Mouse (Mus musculus) neural tube, embryonic 13.5 days (tissue): ENCODE results near the gene Prrt1. TPM values are rescaled to one million over a fixed set of nuclear protein-coding genes. Genes with fewer than 3 reads are reported as not detected.

ENCODE experiments used
- ATAC-seq: fragments of 200-750 bp; cut with Nextera tagmentation; 2 replicates; pipeline ENCODE4 v1.8.0; 2017; ENCODE audit warnings: low read depth, mild to moderate bottlenecking, moderate TSS enrichment, moderate library complexity
- H3K27ac ChIP-seq: fragments of 300-500 bp; sonication (generic); replicated peaks from 2 replicates; pipeline ENCODE4 v1.5.1; 2015; ENCODE audit warnings: moderate library complexity, mild to moderate bottlenecking, inconsistent platforms
- H3K27me3 ChIP-seq: fragments of 300-500 bp; sonication (generic); 2 replicates; pipeline ENCODE4 v1.6.1; 2015; ENCODE audit warnings: mild to moderate bottlenecking, inconsistent platforms
- H3K36me3 ChIP-seq: fragments of 300-500 bp; sonication (generic); 2 replicates; pipeline ENCODE4 v1.6.1; 2015; ENCODE audit warnings: mild to moderate bottlenecking, inconsistent platforms
- H3K4me1 ChIP-seq: fragments of 300-500 bp; sonication (generic); replicated peaks from 2 replicates; pipeline ENCODE4 v1.6.1; 2015; ENCODE audit warnings: inconsistent platforms
- H3K4me2 ChIP-seq: fragments of 300-500 bp; sonication (generic); 2 replicates; pipeline ENCODE4 v1.6.1; 2015; ENCODE audit warnings: inconsistent platforms, mild to moderate bottlenecking, moderate library complexity
- H3K4me3 ChIP-seq: fragments of 300-500 bp; sonication (generic); 2 replicates; pipeline ENCODE4 v1.5.1; 2015; ENCODE audit warnings: mild to moderate bottlenecking, inconsistent platforms
- H3K9ac ChIP-seq: fragments of 300-500 bp; sonication (generic); 2 replicates; pipeline ENCODE4 v1.6.1; 2015; ENCODE audit warnings: moderate library complexity, mild to moderate bottlenecking, inconsistent platforms
- H3K9me3 ChIP-seq: fragments of 300-500 bp; sonication (generic); 2 replicates; pipeline ENCODE4 v1.6.1; 2016; ENCODE audit warnings: inconsistent platforms
- WGBS: fragments of 180-500 bp; shearing (Covaris S2); methylation state at CpG from one replicate; pipeline ENCODE4 v1.1.7; 2015; 5-methylcytosine and 5-hydroxymethylcytosine counted together
- polyA plus RNA-seq: library from polyadenylated mRNA; unstranded; fragments of >200 nt; fragmentation: Nextera tagmentation; extraction: Ambion mirVana; gene quantifications from 2 replicates; pipeline ENCODE4 v1.2.1, GENCODE M21; 2015

Prrt1 gene
- polyA plus RNA-seq, 1 experiment from 2014 or later: 3.8 TPM

GRCm38 (mm10) chr17:34635671-34636070, 6.3 kb downstream of the Prrt1 start:
- ATAC-seq: no peak
- WGBS: 72% methylated on average over 2 of the region's 2 CpGs
- no peak overlapping the region for H3K27ac ChIP-seq

GRCm38 (mm10) chr17:34637459-34637858, 8.1 kb downstream of the Prrt1 start:
- Histone ChIP-seq H3K9me3 (no peaks in the 10 kb centered on the region), H3K36me3 (no peaks in the 10 kb centered on the region), H3K27ac (no peak overlapping the region), H3K27me3 (peaks cover 21% of the 10 kb centered on the region), H3K4me2 (no peak overlapping the region), H3K4me1 (peaks cover 17% of the 10 kb centered on the region), H3K4me3 (no peak overlapping the region), H3K9ac (no peak overlapping the region)
- no peak for ATAC-seq
- 67% methylated on average over 3 of the region's 3 CpGs for WGBS

More at GRCm38 (mm10) chr17:34635671-34636070, 6.3 kb downstream of the Prrt1 start:
- Histone ChIP-seq H3K36me3 (no peaks in the 10 kb centered on the region), H3K9ac (no peak overlapping the region), H3K4me1 (peaks cover 27% of the 10 kb centered on the region), H3K4me2 (no peak overlapping the region), H3K27me3 (peaks cover 39% of the 10 kb centered on the region), H3K9me3 (no peaks in the 10 kb centered on the region), H3K4me3 (no peak overlapping the region)

GRCm38 (mm10) chr17:34639461-34640255, 10.3 kb downstream of the Prrt1 start:
- no peak overlapping the region for H3K9ac ChIP-seq
- H3K4me3 ChIP-seq: no peak overlapping the region
- no peak overlapping the region for H3K4me2 ChIP-seq
- H3K4me1 ChIP-seq: peaks cover 21% of the 10 kb centered on the region
- H3K27me3 ChIP-seq: peaks cover 4% of the 10 kb centered on the region; the same call in 1 of the 2 replicates
- no peak for ATAC-seq
- no peak overlapping the region for H3K27ac ChIP-seq
- no peaks in the 10 kb centered on the region for H3K36me3 ChIP-seq
- H3K9me3 ChIP-seq: no peaks in the 10 kb centered on the region
- WGBS: 87% methylated on average over 7 of the region's 7 CpGs

- 15% methylated on average over 11 of the region's 11 CpGs for WGBS
- H3K27me3 ChIP-seq: peaks cover 4% of the 10 kb centered on the region; the same call in 1 of the 2 replicates
- H3K36me3 ChIP-seq: no peaks in the 10 kb centered on the region
- peak overlapping the region; percentile 31; the same call in 1 of the 2 replicates for H3K9ac ChIP-seq
- H3K27ac ChIP-seq: peak overlapping the region; percentile 74
- no peak overlapping the region for H3K4me3 ChIP-seq
- no peak overlapping the region for H3K4me2 ChIP-seq
- peaks cover 33% of the 10 kb centered on the region for H3K4me1 ChIP-seq
- H3K9me3 ChIP-seq: no peaks in the 10 kb centered on the region
- no peak for ATAC-seq
These were observed 11.7 kb downstream of the Prrt1 start for GRCm38 (mm10) chr17:34640778-34641601.

- H3K4me3 ChIP-seq: no peak overlapping the region
- H3K36me3 ChIP-seq: no peaks in the 10 kb centered on the region
- H3K9ac ChIP-seq: no peak overlapping the region
- peaks cover under 1% of the 10 kb centered on the region; the same call in 1 of the 2 replicates for H3K27me3 ChIP-seq
- peaks cover 40% of the 10 kb centered on the region for H3K4me1 ChIP-seq
- H3K9me3 ChIP-seq: no peaks in the 10 kb centered on the region
- no peak for ATAC-seq
- WGBS: 85% methylated on average over 3 of the region's 3 CpGs
- H3K4me2 ChIP-seq: no peak overlapping the region
- H3K27ac ChIP-seq: peak overlapping the region; percentile 74; the same call in 1 of the 2 replicates
These were observed 12.6 kb downstream of the Prrt1 start for GRCm38 (mm10) chr17:34641945-34642344.

- WGBS: 83% methylated on average over 4 of the region's 4 CpGs
- no peak overlapping the region for H3K9ac ChIP-seq
- no peak overlapping the region for H3K4me2 ChIP-seq
These were observed 14.0 kb downstream of the Prrt1 start for GRCm38 (mm10) chr17:34643379-34643778.

GRCm38 (mm10) chr17:34643944-34644343, 14.6 kb downstream of the Prrt1 start:
- Histone ChIP-seq H3K27me3 (no peaks in the 10 kb centered on the region), H3K9ac (0 out of 2 replicates have a peak overlapping the region, but pooled peaks have one; percentile 17), H3K4me1 (peaks cover 52% of the 10 kb centered on the region), H3K27ac (no peak overlapping the region), H3K4me3 (no peak overlapping the region), H3K9me3 (no peaks in the 10 kb centered on the region), H3K36me3 (peaks cover 2% of the 10 kb centered on the region; the same call in 1 of the 2 replicates), H3K4me2 (no peak overlapping the region)
- no peak for ATAC-seq
- WGBS: 83% methylated on average over 10 of the region's 10 CpGs

More at GRCm38 (mm10) chr17:34643379-34643778, 14.0 kb downstream of the Prrt1 start:
- Histone ChIP-seq H3K27me3 (no peaks in the 10 kb centered on the region), H3K4me3 (no peak overlapping the region), H3K9me3 (no peaks in the 10 kb centered on the region), H3K4me1 (peaks cover 49% of the 10 kb centered on the region), H3K36me3 (no peaks in the 10 kb centered on the region), H3K27ac (no peak overlapping the region)
- no peak for ATAC-seq

GRCm38 (mm10) chr17:34644608-34645007, 15.3 kb downstream of the Prrt1 start, which contains the start of gene Fkbpl:
TSS of gene Fkbpl (plus strand) at chr17:34644764.
- ATAC-seq: peak; percentile 67
- H3K4me1 ChIP-seq: peaks cover 52% of the 10 kb centered on the region
- H3K9ac ChIP-seq: peak within 1 kb of the TSS; percentile 75
- whole genome bisulfite sequencing: under 1% methylated on average over 16 of the region's 16 CpGs
- H3K9me3 ChIP-seq: no peaks in the 10 kb centered on the region
- H3K4me2 ChIP-seq: peak within 1 kb of the TSS; percentile 65
- no peaks in the 10 kb centered on the region for H3K27me3 ChIP-seq
- peak within 1 kb of the TSS; percentile 70 for H3K27ac ChIP-seq
- peaks cover 8% of the 10 kb centered on the region for H3K36me3 ChIP-seq
- peak within 1 kb of the TSS; percentile 54 for H3K4me3 ChIP-seq

GRCm38 (mm10) chr17:34645256-34645829, 16.0 kb downstream of the Prrt1 start:
- H3K4me2 ChIP-seq: peak overlapping the region; percentile 65

GRCm38 (mm10) chr17:34645831-34646511, 16.6 kb downstream of the Prrt1 start:
- Histone ChIP-seq H3K36me3 (peaks cover 22% of the 10 kb centered on the region), H3K4me2 (peak overlapping the region; percentile 65), H3K4me1 (peaks cover 41% of the 10 kb centered on the region), H3K9ac (0 out of 2 replicates have a peak overlapping the region, but pooled peaks have one; percentile 75), H3K27ac (no peak overlapping the region; the same call in 1 of the 2 replicates), H3K4me3 (peak overlapping the region; percentile 54), H3K9me3 (no peaks in the 10 kb centered on the region), H3K27me3 (no peaks in the 10 kb centered on the region)
- WGBS: 88% methylated on average over 30 of the region's 30 CpGs
- ATAC-seq: 0 out of 2 replicates have a peak, but pooled peaks have one; percentile 0

More at GRCm38 (mm10) chr17:34645256-34645829, 16.0 kb downstream of the Prrt1 start:
- Histone ChIP-seq H3K9me3 (no peaks in the 10 kb centered on the region), H3K27me3 (no peaks in the 10 kb centered on the region), H3K9ac (peak overlapping the region; percentile 75), H3K4me1 (peaks cover 46% of the 10 kb centered on the region), H3K36me3 (peaks cover 16% of the 10 kb centered on the region), H3K27ac (peak overlapping the region; percentile 70), H3K4me3 (peak overlapping the region; percentile 54)
- ATAC-seq: no peak
- WGBS: 42% methylated on average over 10 of the region's 10 CpGs
